Mouse (Mus musculus) erythroblast, embryonic 14.5 days (primary cell): ENCODE data around the gene Glt28d2. TPM values are rescaled to one million over a fixed set of nuclear protein-coding genes. Genes with fewer than 3 reads are reported as not detected.

Experiments used
- H3K27me3 ChIP-seq: 2 replicates; pipeline ENCODE4 v1.6.1; 2012; ENCODE audit warnings: inconsistent platforms; ENCODE audit not compliant: control insufficient read depth
- H3K36me3 ChIP-seq: 2 replicates; pipeline ENCODE4 v1.6.1; 2012; ENCODE audit warnings: mild to moderate bottlenecking, inconsistent platforms; ENCODE audit not compliant: control insufficient read depth
- H3K4me1 ChIP-seq: 2 replicates; pipeline ENCODE4 v1.6.1; 2012; ENCODE audit warnings: inconsistent platforms; ENCODE audit not compliant: control insufficient read depth
- H3K4me3 ChIP-seq: replicated peaks from 2 replicates; pipeline ENCODE3; 2012; ENCODE audit warnings: moderate library complexity, mild to moderate bottlenecking, inconsistent platforms
- H3K9me3 ChIP-seq: 2 replicates; pipeline ENCODE4 v1.6.1; 2012; ENCODE audit warnings: low read length, inconsistent platforms, mixed read lengths; ENCODE audit not compliant: control insufficient read depth
- GATA1 ChIP-seq: IDR thresholded peaks from 2 replicates; pipeline ENCODE4 v1.6.1; 2012; ENCODE audit warnings: low read length, inconsistent platforms, mixed read lengths
- TAL1 ChIP-seq: IDR thresholded peaks from 3 replicates; pipeline ENCODE4 v1.6.1; 2012; ENCODE audit warnings: low read length, inconsistent platforms, mixed read lengths
- polyA plus RNA-seq: library from polyadenylated mRNA; stranded (reverse); fragments of >175 nt; gene quantifications from 2 replicates; pipeline ENCODE4 v1.2.3, GENCODE M21; 2012

Glt28d2 gene
- polyA plus RNA-seq = 0.01 TPM in 1 of 2 replicates, not detected in the other

DNA sequence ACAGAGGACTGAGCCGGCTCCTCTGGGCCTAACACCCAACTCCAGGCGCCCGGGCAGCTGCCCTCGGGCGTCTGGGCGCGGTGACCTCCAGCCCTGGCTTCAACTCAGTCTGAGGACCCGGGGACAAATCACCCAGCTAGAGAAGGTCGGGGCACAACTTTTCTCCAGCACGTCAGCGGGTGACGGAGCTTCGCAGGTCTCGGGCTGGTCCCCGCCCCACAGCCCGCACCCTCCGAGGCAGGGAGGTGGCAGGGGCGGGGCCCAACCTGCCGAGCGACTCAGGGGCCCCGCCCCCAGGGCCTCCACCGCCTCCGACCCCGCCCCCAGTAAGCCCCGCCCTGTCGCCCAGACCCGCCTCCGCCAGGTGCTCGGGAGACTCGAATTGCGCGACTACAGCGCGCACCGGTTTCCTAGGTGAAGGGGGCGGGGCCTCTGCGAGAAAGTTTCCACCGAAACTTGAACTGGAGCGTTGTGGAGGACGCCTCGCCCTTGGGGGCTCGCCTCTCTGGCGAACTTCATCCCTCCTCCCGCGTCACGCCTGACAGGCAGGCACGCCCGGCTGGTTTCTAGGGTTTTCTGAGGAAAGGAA lies at the start of gene Glt28d2, which contains the start of gene Gm37240:
TSS of gene Glt28d2 (minus strand) at position 278 of the 589 bp plus-strand sequence.
TSS of gene Gm37240 (minus strand) at position 280 of the 589 bp plus-strand sequence.
- Histone ChIP-seq H3K27me3 (peaks cover 66% of the 10 kb centered on the region), H3K4me3 (peak within 1 kb of the TSS; percentile 64), H3K9me3 (no peaks in the 10 kb centered on the region; the same call in 1 of the 2 replicates), H3K4me1 (peaks cover 24% of the 10 kb centered on the region), H3K36me3 (no peaks in the 10 kb centered on the region)
- TF ChIP-seq TAL1 (no peak), GATA1 (no peak)

DNA sequence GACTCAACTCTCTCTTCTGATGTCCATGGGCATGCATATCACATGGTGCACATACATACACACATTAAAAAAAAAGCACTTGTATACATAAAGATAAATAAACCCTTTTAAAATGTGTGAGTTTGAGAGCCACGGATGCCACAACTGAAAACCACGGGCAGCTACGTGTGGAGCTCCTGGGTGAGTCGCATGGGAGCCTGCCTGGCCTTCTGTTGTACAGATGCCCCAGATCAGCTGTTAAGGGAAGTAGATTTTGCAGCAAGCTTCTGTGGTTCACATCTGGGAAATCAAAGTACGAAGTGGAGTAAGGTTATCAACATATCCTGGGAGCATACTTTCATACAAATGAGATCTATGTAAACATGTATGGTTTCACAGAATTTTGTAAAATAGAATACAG lies 46.3 kb upstream of the Glt28d2 start:
- H3K4me3 ChIP-seq = no peak overlapping the region
- TF ChIP-seq GATA1 (no peak), TAL1 (no peak)

DNA sequence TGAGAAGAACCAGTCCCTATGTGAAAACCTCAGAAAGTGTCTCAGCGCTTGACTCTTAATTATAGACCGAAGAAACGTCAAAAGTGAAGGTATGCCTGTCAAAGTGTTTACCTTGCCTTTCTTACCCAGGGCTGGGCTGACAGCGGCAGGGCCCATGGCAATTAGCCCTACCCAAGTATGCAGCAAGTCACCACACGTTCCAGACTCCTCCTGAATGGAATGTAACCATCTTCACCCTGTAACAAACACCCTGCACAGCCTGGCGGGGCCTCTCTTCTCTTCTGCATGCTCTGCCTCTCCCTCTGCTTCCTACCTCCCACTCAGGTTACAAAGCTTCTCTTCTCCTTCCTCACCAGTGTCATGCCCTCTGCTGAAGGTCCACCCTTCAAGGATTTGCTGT lies 44.5 kb upstream of the Glt28d2 start:
- Histone ChIP-seq H3K9me3 (no peaks in the 10 kb centered on the region), H3K27me3 (no peaks in the 10 kb centered on the region), H3K4me1 (no peaks in the 10 kb centered on the region), H3K4me3 (no peak overlapping the region), H3K36me3 (no peaks in the 10 kb centered on the region)
- no peak for TF ChIP-seq GATA1
- TF ChIP-seq TAL1 = no peak

More for the DNA sequence above, 46.3 kb upstream of the Glt28d2 start:
- no peaks in the 10 kb centered on the region for H3K4me1 ChIP-seq
- no peaks in the 10 kb centered on the region for H3K36me3 ChIP-seq
- H3K27me3 ChIP-seq = no peaks in the 10 kb centered on the region
- no peaks in the 10 kb centered on the region for H3K9me3 ChIP-seq

DNA sequence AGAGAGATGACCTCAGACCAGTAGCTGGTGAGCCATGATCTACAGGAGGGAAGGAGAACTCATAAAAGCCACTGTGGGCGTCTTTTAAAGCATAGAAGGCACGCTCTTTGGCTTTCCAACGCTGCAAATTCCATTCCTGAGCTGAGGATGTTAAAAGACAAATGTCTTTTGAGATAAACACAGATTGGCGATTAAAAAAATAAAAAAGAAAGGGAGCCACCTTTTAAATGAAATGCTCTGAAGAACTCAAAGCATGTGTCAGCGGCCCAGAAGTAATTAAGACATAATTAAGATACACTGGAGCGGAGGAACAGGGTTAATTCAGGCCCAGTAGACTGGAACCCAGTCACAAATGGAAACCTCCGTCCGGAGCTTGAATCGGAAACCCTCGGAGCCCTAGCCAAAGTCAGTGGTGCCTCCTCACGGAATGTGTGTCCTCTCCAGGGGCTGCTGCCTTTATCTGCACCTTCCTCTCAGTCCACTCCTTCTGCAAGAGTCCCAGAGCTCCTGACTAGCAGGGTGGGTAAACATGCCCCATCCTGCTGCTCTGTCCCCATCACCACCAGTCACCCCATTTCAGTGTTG lies 43.4 kb upstream of the Glt28d2 start:
- no peak overlapping the region for H3K4me3 ChIP-seq
- no peaks in the 10 kb centered on the region for H3K27me3 ChIP-seq
- no peaks in the 10 kb centered on the region for H3K4me1 ChIP-seq
- no peaks in the 10 kb centered on the region for H3K9me3 ChIP-seq
- TF ChIP-seq TAL1 = no peak
- no peak for TF ChIP-seq GATA1
- no peaks in the 10 kb centered on the region for H3K36me3 ChIP-seq

DNA sequence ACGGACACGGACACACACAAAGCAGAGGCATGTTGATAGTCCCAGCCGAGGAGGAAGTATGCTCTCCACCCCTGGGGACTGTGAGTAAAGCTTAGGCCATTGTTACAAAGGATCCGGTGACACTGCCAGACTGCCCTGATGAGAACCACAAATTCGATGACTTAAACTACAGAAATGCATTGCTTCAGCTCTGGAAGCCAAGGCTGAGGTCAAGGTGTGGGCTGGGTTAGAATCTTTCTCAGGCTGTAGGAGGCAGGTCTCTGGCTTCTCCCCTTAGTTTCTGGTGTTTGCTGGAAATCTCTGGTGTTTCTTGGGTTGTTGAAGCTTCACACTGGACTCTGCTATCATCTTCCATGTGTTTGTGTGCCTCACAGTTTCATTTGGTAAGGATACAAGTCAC lies 42.4 kb upstream of the Glt28d2 start:
- Histone ChIP-seq H3K4me1 (no peaks in the 10 kb centered on the region), H3K27me3 (no peaks in the 10 kb centered on the region), H3K4me3 (no peak overlapping the region), H3K9me3 (no peaks in the 10 kb centered on the region), H3K36me3 (no peaks in the 10 kb centered on the region)
- TF ChIP-seq TAL1 (no peak), GATA1 (no peak)

DNA sequence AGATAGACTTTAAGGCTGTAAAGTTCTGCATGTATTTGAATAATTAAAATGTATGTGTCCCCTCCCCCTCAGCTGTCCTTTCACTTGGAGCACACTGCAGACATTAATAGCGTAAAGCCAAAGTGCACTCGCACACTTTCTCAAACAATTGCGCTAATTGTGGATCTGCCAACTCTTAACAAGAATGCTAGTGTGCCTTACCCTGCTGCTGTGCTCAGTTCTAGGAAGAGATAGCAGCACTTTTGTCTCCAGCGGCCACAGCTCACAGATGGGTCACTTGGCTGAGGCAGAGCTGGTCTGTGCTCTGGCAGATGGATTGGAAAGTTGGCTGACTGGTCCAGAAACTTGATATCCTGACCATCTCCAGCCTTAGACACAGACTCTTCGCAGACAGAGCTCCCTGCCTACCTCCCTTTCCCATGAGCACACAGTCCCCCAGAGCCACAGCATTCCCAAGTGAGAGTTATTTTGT lies 40.9 kb upstream of the Glt28d2 start:
- TF ChIP-seq GATA1 = no peak
- no peak for TF ChIP-seq TAL1
- no peak overlapping the region for H3K4me3 ChIP-seq
- H3K27me3 ChIP-seq = no peaks in the 10 kb centered on the region
- no peaks in the 10 kb centered on the region for H3K36me3 ChIP-seq
- no peaks in the 10 kb centered on the region for H3K9me3 ChIP-seq
- no peaks in the 10 kb centered on the region for H3K4me1 ChIP-seq

DNA sequence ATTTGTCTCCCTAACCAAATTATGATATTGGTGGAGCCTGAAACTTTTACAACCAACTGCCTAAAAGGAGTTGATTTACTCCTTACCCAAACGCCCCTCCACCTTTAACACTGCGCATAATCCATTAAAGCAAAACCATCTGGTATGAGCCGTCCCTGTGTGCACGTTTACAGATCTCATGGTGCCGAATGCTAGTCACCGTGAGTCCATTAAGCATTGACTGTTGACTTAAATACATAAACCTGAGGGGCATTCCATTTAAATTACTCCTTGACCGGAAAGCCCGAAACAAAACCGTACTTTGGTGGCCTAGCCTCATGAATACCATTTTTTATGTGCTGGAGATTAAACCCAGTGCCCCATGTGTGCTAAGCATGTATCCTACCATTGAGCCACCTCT lies 40.0 kb upstream of the Glt28d2 start:
- TF ChIP-seq GATA1 (no peak), TAL1 (no peak)

DNA sequence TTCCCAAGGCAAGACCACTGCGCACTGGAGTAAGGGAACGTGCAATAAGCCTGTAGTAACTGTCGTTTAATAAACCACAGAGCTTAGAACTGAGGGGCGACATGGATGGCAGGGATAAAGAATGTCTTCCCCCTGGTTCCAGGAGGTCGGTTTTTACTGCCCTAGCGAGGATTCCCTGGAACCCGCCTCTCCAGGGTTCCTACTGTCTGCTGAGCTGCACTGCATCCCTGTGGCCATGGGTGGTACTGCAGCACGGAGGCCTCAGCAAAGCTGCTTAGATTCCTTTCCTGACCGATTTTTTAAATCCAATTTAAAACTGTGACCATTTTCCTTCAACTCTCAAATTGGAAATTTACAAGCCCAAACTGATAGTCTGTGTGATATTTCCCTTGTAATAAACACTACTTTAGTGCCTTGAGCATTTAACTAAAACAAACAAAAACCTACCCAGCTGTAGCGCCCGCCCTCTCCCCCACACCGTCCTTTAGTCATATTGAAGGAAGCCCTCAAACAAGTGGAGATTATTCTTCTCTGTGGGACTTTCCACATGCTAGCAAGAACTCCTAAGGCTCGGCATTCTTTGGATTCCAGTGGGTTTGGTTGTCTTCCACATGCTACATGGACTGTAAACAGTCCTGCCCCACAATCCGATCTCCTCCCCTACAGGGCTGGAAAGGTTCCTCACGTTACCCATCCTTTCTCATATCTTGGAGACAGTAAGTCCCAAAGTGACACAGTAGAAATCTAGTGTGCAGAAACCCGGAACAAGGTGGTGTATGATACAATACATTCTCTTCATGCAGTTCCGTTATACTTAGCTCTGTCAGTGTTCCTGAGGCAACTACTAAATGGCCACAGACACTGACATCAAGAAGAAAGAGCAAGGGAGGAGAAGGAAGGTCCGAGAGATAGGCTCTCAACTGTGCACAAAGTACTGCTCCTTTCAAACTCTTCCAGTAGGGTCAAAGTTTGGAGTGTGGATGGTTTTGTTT lies 36.9 kb upstream of the Glt28d2 start:
- TF ChIP-seq TAL1 = no peak
- TF ChIP-seq GATA1 = no peak
- Histone ChIP-seq H3K36me3 (no peaks in the 10 kb centered on the region), H3K27me3 (no peaks in the 10 kb centered on the region), H3K4me3 (no peak overlapping the region), H3K4me1 (no peaks in the 10 kb centered on the region), H3K9me3 (no peaks in the 10 kb centered on the region)

More for the DNA sequence above, 40.0 kb upstream of the Glt28d2 start:
- no peaks in the 10 kb centered on the region for H3K9me3 ChIP-seq
- no peaks in the 10 kb centered on the region for H3K4me1 ChIP-seq
- no peaks in the 10 kb centered on the region for H3K36me3 ChIP-seq
- H3K4me3 ChIP-seq = no peak overlapping the region
- no peaks in the 10 kb centered on the region for H3K27me3 ChIP-seq

DNA sequence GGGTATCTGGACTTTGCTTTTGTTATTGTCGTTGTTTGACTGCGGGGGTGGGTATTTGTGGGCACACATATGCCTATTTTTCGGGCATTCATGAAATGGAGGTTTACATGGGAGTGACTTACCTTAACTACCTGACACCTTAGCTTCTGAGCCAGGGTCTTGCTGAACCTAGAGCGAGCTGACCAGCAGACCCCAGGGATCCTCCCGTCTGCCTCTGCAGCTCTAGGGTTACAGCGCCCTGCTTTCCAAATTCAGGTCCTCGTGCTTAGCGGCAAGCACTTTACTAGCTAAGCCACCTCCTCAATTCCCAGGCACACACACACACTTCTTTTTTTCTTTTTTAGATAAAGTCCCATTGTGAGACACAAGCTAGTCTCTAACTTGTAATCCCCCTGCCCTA lies 36.0 kb upstream of the Glt28d2 start:
- Histone ChIP-seq H3K4me1 (no peaks in the 10 kb centered on the region), H3K27me3 (no peaks in the 10 kb centered on the region), H3K9me3 (no peaks in the 10 kb centered on the region), H3K36me3 (no peaks in the 10 kb centered on the region), H3K4me3 (no peak overlapping the region)
- no peak for TF ChIP-seq GATA1
- no peak for TF ChIP-seq TAL1
